In genomic region chr11:106416331-106416730, GRCm38 (mm10) we compare ENCODE assay signal across 35 mouse cellular contexts. TPM values are rescaled to one million over a fixed set of nuclear protein-coding genes. Genes with fewer than 3 reads are reported as not detected.
DNase-seq lines count a peak whose midpoint lies in the region; ATAC-seq and TF ChIP-seq lines count a peak whose summit lies in the region.
"Had no signal": no experiment of that assay in that cellular context is flagged by ENCODE, and none has a peak within 500 bp of the region (broad histone marks: within the 10 kb centered on the region; RNA-seq: fewer than 3 reads in every experiment).

No protein-coding gene starts in this region.

- no peak overlapping the region; the same call in 1 of the 2 replicates for H3K9ac ChIP-seq in liver, adult 2 months (ENCODE audit: low read depth, low read length)
- no peak overlapping the region for H3K9ac ChIP-seq in liver, embryonic 12.5 days
- no peak overlapping the region for H3K9ac ChIP-seq in stomach, embryonic 16.5 days (ENCODE audit: low read length)
- H3K9ac ChIP-seq in forebrain, embryonic 15.5 days (replicated peaks), result no peak overlapping the region
- H3K9ac ChIP-seq: embryonic facial prominence, embryonic 15.5 days; forebrain, embryonic 12.5 days; hindbrain, embryonic 14.5 days; limb, embryonic 13.5 days; liver, embryonic 13.5 days had no signal

- H3K36me3 ChIP-seq in liver, adult 2 months (ENCODE audit: control insufficient read depth, insufficient read depth, low read length), result peaks cover 59% of the 10 kb centered on the region
- H3K36me3 ChIP-seq in liver, embryonic 12.5 days, result peaks cover 51% of the 10 kb centered on the region
- peaks cover 4% of the 10 kb centered on the region; the same call in 1 of the 2 replicates for H3K36me3 ChIP-seq in stomach, embryonic 16.5 days (ENCODE audit: control insufficient read depth, insufficient read depth, low read length)
- peaks cover 10% of the 10 kb centered on the region for H3K36me3 ChIP-seq in forebrain, embryonic 15.5 days

- H3K4me3 ChIP-seq in liver, adult 2 months (ENCODE audit: insufficient read depth, low read depth, low read length), result no peak overlapping the region
- no peak overlapping the region for H3K4me3 ChIP-seq in liver, embryonic 12.5 days
- no peak overlapping the region for H3K4me3 ChIP-seq in stomach, embryonic 16.5 days (replicated peaks; ENCODE audit: low read length)
- H3K4me3 ChIP-seq in forebrain, embryonic 15.5 days, result no peak overlapping the region
- H3K4me3 ChIP-seq in left cerebral cortex, adult 2 months, result no peak overlapping the region
- H3K4me3 ChIP-seq: embryonic facial prominence, embryonic 15.5 days; forebrain, embryonic 12.5 days; gastrocnemius, adult 2 months; layer of hippocampus, adult 2 months; limb, embryonic 13.5 days; liver, embryonic 13.5 days had no signal

- TF ChIP-seq POLR2A in liver, adult 2 months (IDR thresholded peaks at IDR 0.05; ENCODE audit: extremely low read depth, insufficient read depth, low read length), result no peak

- H3K79me2 ChIP-seq in liver, adult 2 months (ENCODE audit: control insufficient read depth, insufficient read depth, low read length), result no peaks in the 10 kb centered on the region

- intact Hi-C loops in left cerebral cortex, adult 2 months (cut with DNase I), result loop anchor here (5.0 to 10.0 kb wide), 2 partner anchors 196 to 328 kb away; partner anchors contain the start of gene Tex2

- no peak for DNase-seq in liver, adult 2 months (ENCODE audit: extremely low read depth, low read depth, low spot score)
- DNase-seq in CD4-positive, CD25-positive, alpha-beta regulatory T cell, adult 2 months (ENCODE audit: low read depth, low spot score), result peak; percentile 35
- no peak for DNase-seq in spleen, postnatal 4 days (ENCODE audit: low spot score in 2 of 2)
- DNase-seq in left cerebral cortex, adult 2 months (ENCODE audit: extremely low spot score in 1 of 2, low spot score in 2 of 2), result no peak
- DNase-seq: adrenal gland, postnatal 14 days; cerebellum, adult 11 months; cerebellum, adult 9-10 months; cerebellum, postnatal 36 days; embryo, embryonic 11 days; gastrocnemius, adult 2 months; gastrocnemius, postnatal 36 days; kidney, adult 2 months; kidney, postnatal 36 days; liver, embryonic 13.5 days; lung, adult 18-20 months; lung, postnatal 4 days; midbrain, embryonic 14.5 days; thymus, postnatal 14 days had no signal

- WGBS in liver, adult 2 months, result 63% methylated on average over 3 of the region's 3 CpGs
- WGBS in liver, embryonic 12.5 days (ENCODE audit: insufficient replicate concordance), result 59% methylated on average over 3 of the region's 3 CpGs
- WGBS in stomach, embryonic 16.5 days, result 67% methylated on average over 3 of the region's 3 CpGs
- 65% methylated on average over 3 of the region's 3 CpGs for WGBS in forebrain, embryonic 15.5 days

- ATAC-seq in liver, embryonic 12.5 days, result no peak
- peak; percentile 43 for ATAC-seq in activated CD4-positive, CD25-positive, alpha-beta regulatory T cell, adult 4 months
- ATAC-seq in stomach, embryonic 16.5 days (ENCODE audit: insufficient read depth, low FRiP score), result no peak
- no peak for ATAC-seq in forebrain, embryonic 15.5 days (replicated peaks)
- ATAC-seq: lung, postnatal 0 days had no signal

- peak overlapping the region; percentile 49 for H3K27ac ChIP-seq in liver, adult 2 months (replicated peaks; ENCODE audit: insufficient read depth, low read depth, low read length)
- H3K27ac ChIP-seq in liver, embryonic 12.5 days, result no peak overlapping the region
- H3K27ac ChIP-seq in stomach, embryonic 16.5 days (ENCODE audit: low read length), result peak overlapping the region; percentile 50
- H3K27ac ChIP-seq in forebrain, embryonic 15.5 days (replicated peaks), result no peak overlapping the region
- no peak overlapping the region for H3K27ac ChIP-seq in left cerebral cortex, adult 2 months
- H3K27ac ChIP-seq: embryonic facial prominence, embryonic 15.5 days; forebrain, embryonic 12.5 days; gastrocnemius, adult 2 months; hindbrain, embryonic 14.5 days; layer of hippocampus, adult 2 months; limb, embryonic 13.5 days; liver, embryonic 13.5 days had no signal

- H3K4me1 ChIP-seq in liver, adult 2 months (ENCODE audit: control insufficient read depth, insufficient read depth, low read length), result peaks cover 41% of the 10 kb centered on the region
- H3K4me1 ChIP-seq in liver, embryonic 12.5 days, result peaks cover 17% of the 10 kb centered on the region
- no peaks in the 10 kb centered on the region for H3K4me1 ChIP-seq in stomach, embryonic 16.5 days (ENCODE audit: control insufficient read depth, insufficient read depth, low read length)
- H3K4me1 ChIP-seq in forebrain, embryonic 15.5 days, result no peaks in the 10 kb centered on the region
- H3K4me1 ChIP-seq: embryonic facial prominence, embryonic 15.5 days; forebrain, embryonic 12.5 days; limb, embryonic 13.5 days had no signal

- no peaks in the 10 kb centered on the region for H3K27me3 ChIP-seq in liver, adult 2 months (ENCODE audit: control insufficient read depth, insufficient read depth, low read length)
- H3K27me3 ChIP-seq in liver, embryonic 12.5 days (replicated peaks), result no peaks in the 10 kb centered on the region
- H3K27me3 ChIP-seq in stomach, embryonic 16.5 days (ENCODE audit: control insufficient read depth, insufficient read depth, low read length), result no peaks in the 10 kb centered on the region
- no peaks in the 10 kb centered on the region for H3K27me3 ChIP-seq in forebrain, embryonic 15.5 days
- H3K27me3 ChIP-seq: embryonic facial prominence, embryonic 15.5 days; forebrain, embryonic 12.5 days; limb, embryonic 13.5 days; liver, embryonic 13.5 days; megakaryocyte, embryonic 14.5 days had no signal

- TF ChIP-seq CTCF in liver, adult 2 months (IDR thresholded peaks at IDR 0.05; ENCODE audit: low read depth, low read length), result no peak
- TF ChIP-seq CTCF in left cerebral cortex, adult 2 months (IDR thresholded peaks at IDR 0.05), result no peak

- H3K4me2 ChIP-seq in liver, embryonic 12.5 days, result no peak overlapping the region
- no peak overlapping the region for H3K4me2 ChIP-seq in stomach, embryonic 16.5 days (ENCODE audit: low read depth, low read length)
- H3K4me2 ChIP-seq in forebrain, embryonic 15.5 days (replicated peaks), result no peak overlapping the region
- H3K4me2 ChIP-seq: embryonic facial prominence, embryonic 15.5 days; forebrain, embryonic 12.5 days; hindbrain, embryonic 14.5 days; limb, embryonic 13.5 days; liver, embryonic 13.5 days had no signal

- no peaks in the 10 kb centered on the region for H3K9me3 ChIP-seq in liver, embryonic 12.5 days (replicated peaks)
- H3K9me3 ChIP-seq in stomach, embryonic 16.5 days (replicated peaks; ENCODE audit: control insufficient read depth, low read length), result no peaks in the 10 kb centered on the region
- no peaks in the 10 kb centered on the region for H3K9me3 ChIP-seq in forebrain, embryonic 15.5 days
- H3K9me3 ChIP-seq: embryonic facial prominence, embryonic 15.5 days; forebrain, embryonic 12.5 days; limb, embryonic 13.5 days; liver, embryonic 13.5 days; megakaryocyte, embryonic 14.5 days had no signal

RNA-seq across cellular contexts. Expression of gene Icam2, which starts 28.5 kb away (rescaled TPM):
- 5.3 and 6.7 TPM in 2 replicates for total RNA-seq in liver, adult 2 months (2014; rRNA removed)
- polyA plus RNA-seq in liver, adult 2 months (2012; rRNA removed), result 5.0 and 5.4 TPM in 2 replicates
- polyA plus RNA-seq in liver, embryonic 12.5 days (2016; fragmentation: Nextera tagmentation; extraction: Ambion mirVana), result 22.8 and 23.1 TPM in 2 replicates
- 100 to 1,000 TPM in 1 of 2 experiments, 10 to 100 TPM in 1; 94.3 to 114 TPM for polyA plus RNA-seq in activated CD4-positive, CD25-positive, alpha-beta regulatory T cell, adult 4 months (2017; shearing (Covaris generic))
- polyA plus RNA-seq in stomach, embryonic 16.5 days (2015; fragmentation: Nextera tagmentation; extraction: Ambion mirVana), result 39.5 and 40.6 TPM in 2 replicates
- polyA plus RNA-seq in forebrain, embryonic 15.5 days (2015; fragmentation: Nextera tagmentation; extraction: Ambion mirVana), result 11.3 and 13.9 TPM in 2 replicates
- 1 to 10 TPM; 3.2 to 3.6 TPM for total RNA-seq in left cerebral cortex, adult 2 months (2021)

RNA-seq across cellular contexts. Expression of gene Prr29, which starts 51.1 kb away (rescaled TPM):
- not detected in 2 replicates for total RNA-seq in liver, adult 2 months (2014; rRNA removed)
- 0.17 TPM in 1 of 2 replicates, not detected in the other for polyA plus RNA-seq in liver, adult 2 months (2012; rRNA removed)
- not detected in 2 replicates for polyA plus RNA-seq in liver, embryonic 12.5 days (2016; fragmentation: Nextera tagmentation; extraction: Ambion mirVana)
- 1 to 10 TPM; 1.1 to 1.2 TPM for polyA plus RNA-seq in activated CD4-positive, CD25-positive, alpha-beta regulatory T cell, adult 4 months (2017; shearing (Covaris generic))
- polyA plus RNA-seq in stomach, embryonic 16.5 days (2015; fragmentation: Nextera tagmentation; extraction: Ambion mirVana), result 0.62 and 0.96 TPM in 2 replicates
- polyA plus RNA-seq in forebrain, embryonic 15.5 days (2015; fragmentation: Nextera tagmentation; extraction: Ambion mirVana), result not detected in 2 replicates
- not detected for total RNA-seq in left cerebral cortex, adult 2 months (2021)
- total RNA-seq: adrenal gland, postnatal 14 days; ES-E14; hematopoietic stem cell, adult 5-6 weeks; layer of hippocampus, adult 2 months; left cerebral cortex, adult 8-10 months; left cerebral cortex, postnatal 36 days; neutrophil, adult 5-6 weeks had no signal
- polyA plus RNA-seq: forebrain, embryonic 12.5 days; hindbrain, embryonic 14.5 days; liver, embryonic 13.5 days; midbrain, embryonic 14.5 days; neural tube, embryonic 11.5 days had no signal

Comparison
In these comparisons a context has a peak if more than half of its experiments do, and no peak if none do; other contexts are left out.
1. H3K27ac ChIP-seq: peak in liver, adult 2 months (single experiment) and stomach, embryonic 16.5 days (single experiment); none in liver, embryonic 12.5 days (single experiment), forebrain, embryonic 15.5 days (single experiment) and left cerebral cortex, adult 2 months (single experiment).